8 mouse cellular contexts compared by ENCODE assay signal in the genomic region with DNA sequence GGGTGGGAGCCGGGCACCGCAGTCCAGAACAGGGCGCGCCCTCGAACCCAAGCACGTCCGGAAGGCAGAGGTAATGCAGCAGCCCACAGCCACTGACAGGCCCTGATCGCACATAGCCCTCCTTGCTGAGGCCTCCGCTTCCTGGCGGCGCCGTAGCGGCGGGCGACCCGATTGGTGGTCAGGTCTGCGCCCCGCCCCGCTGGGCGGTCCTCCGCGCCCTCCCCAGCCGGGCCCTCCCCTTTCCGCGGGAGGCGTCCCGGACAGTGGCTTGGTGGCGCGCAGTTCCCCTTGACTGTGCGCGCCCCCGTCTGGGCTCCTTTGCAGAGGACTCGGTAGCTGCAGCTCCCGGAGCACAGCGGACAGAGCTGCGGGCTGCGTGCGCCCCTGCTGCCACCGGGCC.
DNase-seq lines count a peak whose midpoint lies in the region; ATAC-seq and TF ChIP-seq lines count a peak whose summit lies in the region.
"Not testable (repeated sequence)": the region's sequence is repeated elsewhere in the genome, so short reads cannot be mapped to it uniquely, and the experiment has no call there.

No protein-coding gene starts in this region.

- not testable (repeated sequence) for ATAC-seq in forebrain, postnatal 0 days; limb, embryonic 11.5 days (ENCODE audit: insufficient number of reproducible peaks, low FRiP score, low TSS enrichment, low read depth); midbrain, embryonic 13.5 days

- H3K4me2 ChIP-seq in forebrain, postnatal 0 days (ENCODE audit: low read depth); limb, embryonic 11.5 days (ENCODE audit: low read depth, severe bottlenecking): not testable (repeated sequence)
- H3K4me2 ChIP-seq in midbrain, embryonic 13.5 days (replicated peaks) = peak overlapping the region; percentile 28

- H3K27ac ChIP-seq in forebrain, postnatal 0 days (ENCODE audit: low read depth, low read length); limb, embryonic 11.5 days (replicated peaks; ENCODE audit: low read depth, low read length); midbrain, embryonic 13.5 days: not testable (repeated sequence)

- peak; percentile 2 for DNase-seq in cerebellum, adult 8-10 months
- DNase-seq in forebrain, postnatal 0 days = peak; percentile 82
- peak; percentile 78 to 84 for DNase-seq in heart, postnatal 10 days
- peak; percentile 84 for DNase-seq in kidney, postnatal 10 days
- peak; percentile 79 for DNase-seq in limb, embryonic 11.5 days (ENCODE audit: low spot score)
- peak; percentile 25 to 28 for DNase-seq in spleen, adult 18-20 months
- peak; percentile 59 to 73 for DNase-seq in urinary bladder, postnatal 36 days (ENCODE audit: low spot score in 2 of 2)

- TF ChIP-seq CTCF in forebrain, postnatal 0 days (IDR thresholded peaks at IDR 0.05; ENCODE audit: low read depth) = not testable (repeated sequence)

- H3K4me3 ChIP-seq in forebrain, postnatal 0 days (ENCODE audit: low read depth, low read length) = peak overlapping the region; percentile 20; the same call in 1 of the 2 replicates
- peak overlapping the region; percentile 25 for H3K4me3 ChIP-seq in limb, embryonic 11.5 days (ENCODE audit: low read depth, low read length)
- peak overlapping the region; percentile 35 for H3K4me3 ChIP-seq in midbrain, embryonic 13.5 days (replicated peaks)

- intact Hi-C loops in heart, postnatal 10 days (cut with DNase I) = not testable (repeated sequence)

- H3K4me1 ChIP-seq in forebrain, postnatal 0 days (ENCODE audit: insufficient read depth); limb, embryonic 11.5 days (ENCODE audit: control insufficient read depth, insufficient read depth, low read length); midbrain, embryonic 13.5 days (replicated peaks): not testable (repeated sequence)

- WGBS in forebrain, postnatal 0 days = 4% methylated on average over 22 of the region's 39 CpGs
- WGBS in limb, embryonic 11.5 days = 0% methylated on average over 18 of the region's 39 CpGs
- WGBS in midbrain, embryonic 13.5 days = 0% methylated on average over 21 of the region's 39 CpGs

- not testable (repeated sequence) for H3K36me3 ChIP-seq in forebrain, postnatal 0 days (ENCODE audit: insufficient read depth); limb, embryonic 11.5 days (ENCODE audit: control insufficient read depth, insufficient read depth, low read length); midbrain, embryonic 13.5 days

- 0 out of 2 replicates have a peak overlapping the region, but pooled peaks have one; percentile 44 for H3K9ac ChIP-seq in forebrain, postnatal 0 days
- not testable (repeated sequence) for H3K9ac ChIP-seq in limb, embryonic 11.5 days (ENCODE audit: low read length); midbrain, embryonic 13.5 days (replicated peaks)

- H3K27me3 ChIP-seq in forebrain, postnatal 0 days (ENCODE audit: insufficient read depth, low read length); limb, embryonic 11.5 days (ENCODE audit: control insufficient read depth, insufficient read depth, low read length); midbrain, embryonic 13.5 days: not testable (repeated sequence)

- not testable (repeated sequence) for H3K9me3 ChIP-seq in forebrain, postnatal 0 days (ENCODE audit: low read length); limb, embryonic 11.5 days (ENCODE audit: control insufficient read depth, low read length); midbrain, embryonic 13.5 days

Comparison
In these comparisons a context has a peak if more than half of its experiments do, and no peak if none do; other contexts are left out.
1. DNase-seq: peak in every context shown above with its lines; median percentile 84 in kidney, postnatal 10 days; 82 in forebrain, postnatal 0 days; 81 in heart, postnatal 10 days; 79 in limb, embryonic 11.5 days; 66 in urinary bladder, postnatal 36 days; 26 in spleen, adult 18-20 months; 2 in cerebellum, adult 8-10 months.